Mouse (Mus musculus): Measurements from ENCODE around the gene Cpxcr1. TPM values are rescaled to one million over a fixed set of nuclear protein-coding genes. Genes with fewer than 3 reads are reported as not detected.

Gene Cpxcr1
- not detected for polyA plus RNA-seq (2014; fragmentation: Illumina TruSeq; extraction: RNeasy Lipid Tissue Mini Kit (QIAGEN cat#74804))

DNA sequence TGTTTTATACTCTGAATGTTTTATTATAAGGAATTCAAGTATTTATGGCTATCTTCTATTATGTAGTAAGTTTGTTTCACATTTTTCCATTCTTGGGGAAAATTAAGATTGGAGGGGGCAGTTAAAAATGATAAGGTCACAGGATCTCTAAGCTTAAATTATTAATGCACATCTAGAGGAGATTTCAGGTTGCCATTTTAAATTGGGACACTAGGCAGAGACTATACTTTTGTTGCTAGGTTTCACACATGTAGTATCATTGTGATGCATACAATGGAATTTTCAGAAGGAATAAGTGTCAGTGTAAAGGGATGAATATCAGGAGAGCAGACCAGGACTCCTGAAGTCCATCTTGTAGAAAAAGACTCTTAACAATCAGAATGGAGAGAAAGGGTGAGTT, at the start of gene Cpxcr1:
Gene Cpxcr1, plus strand, starts transcription at position 301 of the 400 bp plus-strand sequence.

Other genes starting within 250 kb of the Cpxcr1 start
- not detected for gene H2afb2, start 232.2 kb downstream of the Cpxcr1 start, polyA plus RNA-seq (2014; fragmentation: Illumina TruSeq; extraction: RNeasy Lipid Tissue Mini Kit (QIAGEN cat#74804))

Measured in ovary, adult 10 weeks (tissue).